Mouse (Mus musculus) kidney, adult 2 months (tissue): Measurements from ENCODE around the gene Fads2.
A peak's percentile ranks its signal among the peaks of the same experiment; 100 is the strongest.

Source experiments
- CTCF ChIP-seq: fragments of 200-500 bp; conservative IDR thresholded peaks from 2 replicates; pipeline ENCODE4 v1.5.1; 2011; ENCODE audit warnings: low read depth, mild to moderate bottlenecking, control low read depth, low read length, moderate library complexity, mixed read lengths; ENCODE audit not compliant: insufficient read depth, insufficient read length
- POLR2A ChIP-seq: fragments of 200-500 bp; IDR thresholded peaks from one replicate; pipeline ENCODE4 v1.6.1; 2011; ENCODE audit warnings: low read depth, low read length, control low read depth

- TF ChIP-seq CTCF (peak; percentile 85), POLR2A (no peak)
Measured at GRCm38 (mm10) chr19:10033211-10033973, 68.2 kb downstream of the Fads2 start.
